Mouse (Mus musculus) activated CD4-positive, CD25-positive, alpha-beta regulatory T cell, adult 9 weeks (primary cell): ENCODE results near the gene Fbxl8. TPM values are rescaled to one million over a fixed set of nuclear protein-coding genes. Genes with fewer than 3 reads are reported as not detected.

Experiments used
- polyA plus RNA-seq: library from polyadenylated mRNA; unstranded; fragments of 100-300 nt; shearing (Covaris generic); gene quantifications from one replicate; pipeline ENCODE4 v1.2.1, GENCODE M21; 2017

Gene Fbxl8
- 23.4 TPM for polyA plus RNA-seq

GRCm38 (mm10) chr8:105264024-105264982, at the start of gene Fbxl8, which contains the start of gene Tradd:
Gene Fbxl8 (plus strand): TSS chr8:105264648.
Gene Tradd (minus strand): TSS chr8:105264609.

GRCm38 (mm10) chr8:105224413-105225271, 39.8 kb upstream of the Fbxl8 start, which contains the start of gene D230025D16Rik:
Gene D230025D16Rik (plus strand): TSS chr8:105225145.

DNA sequence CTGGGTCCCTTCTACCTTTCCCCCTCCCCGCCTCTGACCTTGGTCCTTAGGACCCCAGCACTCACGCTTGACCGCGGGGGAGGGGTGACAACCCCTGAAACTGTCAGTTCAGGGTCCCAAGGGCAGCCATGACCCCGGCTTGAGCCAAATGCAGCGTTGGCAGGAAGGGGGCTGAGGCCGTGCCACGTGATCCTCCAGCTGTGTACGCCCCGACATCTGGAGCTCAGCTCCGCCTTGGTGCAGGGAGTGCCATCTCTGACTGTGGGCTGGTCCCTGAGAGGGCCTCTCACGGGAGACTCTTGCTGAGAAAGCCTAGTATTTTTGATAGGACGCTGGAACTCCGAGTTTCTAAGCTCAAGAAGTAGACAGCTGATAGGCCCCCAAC, 9.5 kb upstream of the Fbxl8 start, which contains the start of gene B3gnt9:
Gene B3gnt9, minus strand, starts transcription at position 188 of the 385 bp plus-strand sequence.

GRCm38 (mm10) chr8:105269461-105269947, 5.1 kb downstream of the Fbxl8 start, which contains the start of gene Hsf4:
Gene Hsf4 (plus strand): TSS chr8:105269801.

GRCm38 (mm10) chr8:105275840-105276239, 11.4 kb downstream of the Fbxl8 start, which contains the start of gene Nol3:
Gene Nol3 (plus strand): TSS chr8:105276140.

DNA sequence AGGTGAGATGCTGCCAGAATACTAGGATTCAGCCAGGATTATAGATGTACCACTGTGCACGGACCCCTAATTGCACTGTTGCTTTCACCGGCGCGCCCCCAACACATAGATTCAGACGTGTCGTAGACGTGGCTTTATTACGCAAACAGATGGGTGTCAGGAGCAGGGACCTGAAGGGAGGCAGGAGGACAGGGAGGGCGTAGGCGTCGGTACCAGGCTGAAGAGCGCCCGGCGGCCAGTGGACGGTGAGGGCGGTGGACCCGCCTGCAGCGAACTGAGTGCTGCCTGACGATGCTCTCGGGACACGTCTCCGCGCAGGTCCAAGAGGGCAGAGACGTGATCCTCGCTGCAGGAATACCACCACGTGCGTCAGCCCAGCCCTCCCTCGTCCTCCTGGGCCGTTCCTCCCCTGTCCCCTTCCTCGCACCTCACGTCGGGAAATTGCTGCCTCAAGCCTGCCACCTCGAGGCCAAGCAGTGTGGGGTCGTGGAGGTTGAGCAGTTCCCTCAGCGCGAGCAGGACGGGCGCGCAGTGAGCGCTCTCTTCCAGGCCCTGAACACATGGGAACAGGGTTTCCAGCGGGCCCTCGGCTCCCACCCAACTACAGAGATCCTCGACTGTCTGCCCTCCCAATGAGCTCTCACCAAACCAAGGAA, 25.5 kb downstream of the Fbxl8 start, which contains the start of gene 4931428F04Rik:
Gene 4931428F04Rik, minus strand, starts transcription at position 60 of the 656 bp plus-strand sequence.

DNA sequence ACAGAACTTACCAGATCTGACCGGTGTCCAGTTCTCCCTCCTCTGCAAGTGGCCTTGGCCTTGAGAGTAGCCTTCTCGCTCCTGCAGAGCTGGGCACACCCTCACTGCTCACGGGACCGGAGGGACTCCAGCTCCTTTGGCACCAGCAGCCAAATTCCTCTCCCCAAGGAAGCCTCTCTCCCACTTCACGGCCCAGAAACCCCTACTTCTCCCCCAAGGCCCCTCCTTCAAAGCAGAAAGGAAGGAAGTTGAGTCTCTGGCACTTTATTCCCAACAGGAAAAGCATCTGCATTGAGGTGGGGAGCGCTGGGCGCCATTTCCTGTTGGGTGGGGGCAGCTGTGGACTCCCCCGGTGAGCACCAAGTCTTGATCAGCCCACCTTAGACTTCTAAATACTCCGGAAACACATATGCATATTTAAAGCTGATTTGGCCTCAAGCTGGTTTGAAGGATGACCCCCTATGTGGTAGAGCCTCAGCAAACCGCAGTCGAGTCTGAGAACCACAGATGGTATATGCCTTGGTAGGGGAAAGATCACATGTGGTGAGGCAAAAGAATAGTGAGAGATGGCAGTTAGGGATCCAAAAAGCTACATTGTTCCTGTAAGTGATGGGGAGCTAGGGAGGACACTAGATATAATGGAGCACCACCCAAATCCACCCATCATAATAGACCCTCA, 31.6 kb downstream of the Fbxl8 start, which contains the start of gene Exoc3l:
Gene Exoc3l, minus strand, starts transcription at position 207 of the 679 bp plus-strand sequence.

GRCm38 (mm10) chr8:105297511-105298192, 33.2 kb downstream of the Fbxl8 start, which contains the start of gene E2f4:
Gene E2f4 (plus strand): TSS chr8:105297663.

GRCm38 (mm10) chr8:105305211-105306145, 41.0 kb downstream of the Fbxl8 start, which contains the start of gene Elmo3:
Gene Elmo3 (plus strand): TSS chr8:105305601.

Other genes starting within 250 kb of the Fbxl8 start
- not detected for gene Ces3a, start 216.0 kb upstream of the Fbxl8 start, polyA plus RNA-seq
- gene Ces3b, start 180.9 kb upstream of the Fbxl8 start, polyA plus RNA-seq = not detected
- gene Ces4a, start 132.8 kb upstream of the Fbxl8 start, polyA plus RNA-seq = not detected
- 27.3 TPM for gene Cbfb, start 94.0 kb upstream of the Fbxl8 start, polyA plus RNA-seq
- 30.6 TPM for gene D230025D16Rik, start 39.5 kb upstream of the Fbxl8 start, polyA plus RNA-seq
- 0.93 TPM for gene B3gnt9, start 9.5 kb upstream of the Fbxl8 start, polyA plus RNA-seq
- gene Tradd, start within 50 bp of the Fbxl8 start, polyA plus RNA-seq = 48.9 TPM
- 0.86 TPM for gene Hsf4, start 5.2 kb downstream of the Fbxl8 start, polyA plus RNA-seq
- gene Nol3, start 11.5 kb downstream of the Fbxl8 start, polyA plus RNA-seq = not detected
- 1.9 TPM for gene 4931428F04Rik, start 25.2 kb downstream of the Fbxl8 start, polyA plus RNA-seq
- gene Exoc3l, start 31.5 kb downstream of the Fbxl8 start, polyA plus RNA-seq = 2.1 TPM
- gene E2f4, start 33.0 kb downstream of the Fbxl8 start, polyA plus RNA-seq = 82.3 TPM
- 8.1 TPM for gene Elmo3, start 41.0 kb downstream of the Fbxl8 start, polyA plus RNA-seq
- 2.6 TPM for gene Lrrc29, start 61.6 kb downstream of the Fbxl8 start, polyA plus RNA-seq
- gene Tmem208, start 61.7 kb downstream of the Fbxl8 start, polyA plus RNA-seq = 151 TPM
- gene Fhod1, start 83.3 kb downstream of the Fbxl8 start, polyA plus RNA-seq = 1.8 TPM
- 0.59 TPM for gene Slc9a5, start 84.2 kb downstream of the Fbxl8 start, polyA plus RNA-seq
- gene Plekhg4, start 108.6 kb downstream of the Fbxl8 start, polyA plus RNA-seq = not detected
- not detected for gene Kctd19, start 148.9 kb downstream of the Fbxl8 start, polyA plus RNA-seq
- not detected for gene Lrrc36, start 148.9 kb downstream of the Fbxl8 start, polyA plus RNA-seq
- gene Tppp3, start 206.9 kb downstream of the Fbxl8 start, polyA plus RNA-seq = 1.3 TPM
- 2.2 TPM for gene Zdhhc1, start 232.3 kb downstream of the Fbxl8 start, polyA plus RNA-seq